Mouse (Mus musculus) testis, adult 2 months (tissue): ENCODE results near the gene Hist1h1d. TPM values are rescaled to one million over a fixed set of nuclear protein-coding genes. Genes with fewer than 3 reads are reported as not detected.
"Not testable (repeated sequence)": the region's sequence is repeated elsewhere in the genome, so short reads cannot be mapped to it uniquely, and the experiment has no call there.

ENCODE experiments used
- H3K27ac ChIP-seq: fragments of 200-500 bp; 2 replicates; pipeline ENCODE4 v1.5.1; 2012; ENCODE audit warnings: low read depth, low read length; ENCODE audit not compliant: control insufficient read depth, insufficient read depth
- H3K27me3 ChIP-seq: fragments of 200-500 bp; 2 replicates; pipeline ENCODE4 v1.6.1; 2012; ENCODE audit warnings: mild to moderate bottlenecking, low read length, moderate library complexity; ENCODE audit not compliant: control insufficient read depth, insufficient read depth
- H3K36me3 ChIP-seq: fragments of 200-500 bp; 2 replicates; pipeline ENCODE4 v1.6.1; 2012; ENCODE audit warnings: mild to moderate bottlenecking, low read length; ENCODE audit not compliant: control insufficient read depth, insufficient read depth
- H3K4me1 ChIP-seq: fragments of 200-500 bp; 2 replicates; pipeline ENCODE4 v1.6.1; 2012; ENCODE audit warnings: low read length; ENCODE audit not compliant: control insufficient read depth, insufficient read depth
- H3K4me3 ChIP-seq: fragments of 200-500 bp; 2 replicates; pipeline ENCODE4 v1.5.1; 2012; ENCODE audit warnings: low read depth, mild to moderate bottlenecking, low read length, moderate library complexity, mixed read lengths; ENCODE audit not compliant: control insufficient read depth
- CTCF ChIP-seq: fragments of 200-500 bp; IDR thresholded peaks from 2 replicates; pipeline ENCODE4 v1.5.1; 2012; ENCODE audit warnings: low read depth, mild to moderate bottlenecking, inconsistent platforms, low read length, moderate library complexity; ENCODE audit not compliant: control insufficient read depth, insufficient read depth, insufficient replicate concordance
- POLR2A ChIP-seq: fragments of 200-500 bp; IDR thresholded peaks from 2 replicates; pipeline ENCODE4 v1.6.1; 2012; ENCODE audit warnings: low read depth, mild to moderate bottlenecking, inconsistent platforms, low read length, moderate library complexity; ENCODE audit not compliant: control insufficient read depth
- polyA plus RNA-seq: library from polyadenylated mRNA; depleted of rRNA; stranded (reverse); fragments of >200 nt; gene quantifications from 2 replicates; pipeline ENCODE4 v1.2.3, GENCODE M21; 2012

Hist1h1d gene
- polyA plus RNA-seq, 1 experiment: 0.04 TPM

GRCm38 (mm10) chr13:23554925-23555838 is 2.1 kb downstream of the Hist1h1d start:
- Histone ChIP-seq H3K36me3 (no peaks in the 10 kb centered on the region), H3K4me1 (peaks cover 3% of the 10 kb centered on the region), H3K4me3 (peak overlapping the region; percentile 66), H3K27me3 (no peaks in the 10 kb centered on the region), H3K27ac (peak overlapping the region; percentile 76)
- TF ChIP-seq POLR2A: peak; percentile 39; the same call in 1 of the 2 replicates
- TF ChIP-seq CTCF: no peak

DNA sequence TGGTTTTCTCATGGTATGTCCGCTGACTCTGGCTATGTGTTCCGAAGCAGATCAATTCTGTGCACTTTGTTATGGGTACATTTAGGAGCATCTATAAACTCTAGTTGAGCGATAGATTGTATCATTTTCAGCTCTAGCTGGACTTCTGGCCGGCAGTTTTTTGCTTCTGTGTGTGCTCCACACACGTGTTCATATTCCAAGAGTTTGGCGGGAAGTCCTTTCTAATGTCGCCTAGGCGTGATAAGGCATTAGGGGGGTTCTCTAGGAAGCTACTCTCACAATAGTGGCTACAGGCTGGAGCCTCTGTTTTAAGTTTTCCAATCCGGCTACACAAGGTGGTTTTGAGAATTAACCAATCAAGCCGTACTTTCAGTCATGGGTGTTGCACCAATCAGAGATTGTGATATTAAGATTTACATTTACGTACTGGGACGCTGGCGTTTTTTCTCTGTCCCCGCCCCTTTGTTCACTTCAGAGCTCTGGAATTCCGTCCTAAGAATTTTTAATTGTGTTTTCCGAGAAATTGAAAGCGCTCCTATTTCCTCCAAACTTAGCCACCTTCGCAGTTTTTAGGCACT is 2.9 kb downstream of the Hist1h1d start:
- Histone ChIP-seq H3K36me3 (no peaks in the 10 kb centered on the region), H3K27ac (peak overlapping the region; percentile 76), H3K4me1 (peaks cover 3% of the 10 kb centered on the region), H3K4me3 (peak overlapping the region; percentile 66), H3K27me3 (no peaks in the 10 kb centered on the region)
- no peak for TF ChIP-seq CTCF
- TF ChIP-seq POLR2A: no peak

DNA sequence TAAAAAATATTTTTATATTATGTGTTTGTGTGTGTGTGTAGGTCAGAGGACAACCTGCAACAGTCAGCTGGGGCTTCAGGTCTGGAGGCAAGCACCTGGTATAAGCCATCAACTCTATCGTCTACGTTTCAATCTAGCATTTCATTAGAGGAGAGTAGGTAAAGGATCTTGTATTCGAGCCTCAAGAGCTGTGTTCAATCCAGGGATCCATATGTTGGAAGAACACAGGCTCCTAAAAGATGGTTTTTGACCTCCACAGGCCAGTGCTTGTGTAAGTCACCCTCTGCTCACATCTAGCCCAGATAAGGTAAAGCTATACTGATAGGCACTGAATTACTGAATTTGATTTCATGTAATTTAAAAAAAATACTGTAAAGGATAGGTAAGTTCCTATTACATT is 3.8 kb downstream of the Hist1h1d start:
- no peaks in the 10 kb centered on the region for H3K36me3 ChIP-seq
- no peak for TF ChIP-seq POLR2A
- TF ChIP-seq CTCF: no peak
- H3K27me3 ChIP-seq: no peaks in the 10 kb centered on the region
- H3K27ac ChIP-seq: no peak overlapping the region
- no peaks in the 10 kb centered on the region; the same call in 1 of the 2 replicates for H3K4me1 ChIP-seq
- H3K4me3 ChIP-seq: no peak overlapping the region; the same call in 1 of the 2 replicates

DNA sequence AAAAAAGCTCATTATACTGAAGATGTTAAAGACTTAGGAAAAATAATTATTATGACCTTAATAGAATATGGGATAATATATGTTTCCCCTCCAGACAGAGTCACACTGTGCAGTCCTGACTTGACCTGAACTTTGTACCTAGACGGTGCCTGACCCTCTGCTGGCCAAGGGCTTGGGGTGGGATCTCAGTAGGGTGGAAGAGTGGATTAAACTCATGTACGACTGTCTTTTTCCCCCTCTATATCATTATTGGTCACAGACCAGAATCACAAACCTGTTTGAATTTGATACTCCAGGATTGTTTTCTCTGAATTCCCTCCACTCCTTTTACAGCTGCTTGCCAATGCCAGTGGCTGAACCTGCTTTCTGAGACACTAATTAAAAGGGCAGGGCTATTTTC is 7.6 kb downstream of the Hist1h1d start:
- not testable (repeated sequence) for H3K27ac ChIP-seq, H3K4me3 ChIP-seq, H3K4me1 ChIP-seq, H3K27me3 ChIP-seq, H3K36me3 ChIP-seq

DNA sequence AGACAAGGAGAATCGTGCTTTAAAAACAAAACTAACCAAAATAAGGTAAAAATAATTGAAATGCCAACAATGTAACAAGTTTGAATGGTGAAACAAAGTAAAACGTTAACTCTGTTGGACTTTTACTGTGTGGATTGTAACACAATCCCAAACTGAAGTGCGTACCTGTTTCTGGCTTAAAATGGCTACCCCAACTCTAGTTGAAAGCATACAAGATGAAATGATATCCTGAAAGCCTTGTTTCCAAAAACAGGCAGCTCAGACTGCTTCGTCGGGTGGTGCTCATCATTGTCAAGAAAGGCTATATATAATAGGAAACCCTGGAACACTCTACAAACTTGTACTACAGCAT is 8.4 kb downstream of the Hist1h1d start:
- not testable (repeated sequence) for H3K36me3 ChIP-seq, H3K4me3 ChIP-seq, H3K4me1 ChIP-seq, H3K27ac ChIP-seq, H3K27me3 ChIP-seq

DNA sequence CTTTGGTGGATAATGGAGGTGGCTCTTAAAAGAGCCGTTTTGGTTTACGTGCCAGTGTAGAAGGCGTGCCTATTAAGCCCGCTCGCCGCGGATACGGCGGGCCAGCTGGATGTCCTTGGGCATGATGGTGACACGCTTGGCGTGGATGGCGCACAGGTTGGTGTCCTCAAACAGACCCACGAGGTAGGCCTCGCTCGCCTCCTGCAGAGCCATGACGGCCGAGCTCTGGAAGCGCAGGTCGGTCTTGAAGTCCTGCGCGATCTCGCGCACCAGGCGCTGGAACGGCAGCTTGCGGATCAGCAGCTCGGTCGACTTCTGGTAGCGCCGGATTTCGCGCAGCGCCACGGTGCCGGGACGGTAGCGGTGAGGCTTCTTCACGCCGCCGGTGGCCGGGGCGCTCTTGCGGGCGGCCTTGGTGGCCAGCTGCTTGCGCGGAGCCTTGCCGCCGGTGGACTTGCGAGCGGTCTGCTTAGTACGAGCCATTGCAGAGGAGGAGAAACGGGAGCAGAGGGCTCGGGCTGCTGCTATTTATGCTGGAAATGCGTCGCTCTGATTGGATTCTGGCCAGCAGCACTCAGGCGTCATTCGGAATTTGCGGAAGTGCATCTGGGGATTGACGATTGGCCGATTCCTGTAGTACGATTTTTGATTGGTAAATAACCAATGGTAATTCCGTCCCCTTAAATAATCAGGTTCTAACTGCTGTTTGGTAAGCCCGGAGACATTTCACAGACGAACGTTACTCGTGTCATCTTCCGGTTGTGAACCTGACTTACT is 9.0 kb downstream of the Hist1h1d start, which contains the start of gene Hist1h3e:
TSS of gene Hist1h3e (minus strand) at position 487 of the 777 bp plus-strand sequence.
- H3K4me1 ChIP-seq, H3K27me3 ChIP-seq: not testable (repeated sequence)

GRCm38 (mm10) chr13:23562699-23563462 is 9.8 kb downstream of the Hist1h1d start:
- TF ChIP-seq POLR2A (no peak), CTCF (no peak)
- H3K4me3 ChIP-seq: peak overlapping the region; percentile 34; the same call in 1 of the 2 replicates
- H3K27me3 ChIP-seq: no peaks in the 10 kb centered on the region
- peaks cover 4% of the 10 kb centered on the region for H3K4me1 ChIP-seq
- H3K27ac ChIP-seq: peak overlapping the region; percentile 75
- no peaks in the 10 kb centered on the region for H3K36me3 ChIP-seq

More for the DNA sequence above, 9.0 kb downstream of the Hist1h1d start, which contains the start of gene Hist1h3e:
- Histone ChIP-seq H3K27ac (peak within 1 kb of the TSS; percentile 75), H3K4me3 (peak within 1 kb of the TSS; percentile 81)
- peak; percentile 83 for TF ChIP-seq POLR2A
- not testable (repeated sequence) for H3K36me3 ChIP-seq
